Comparison of ENCODE assay signal across 11 mouse cellular contexts in the genomic region with DNA sequence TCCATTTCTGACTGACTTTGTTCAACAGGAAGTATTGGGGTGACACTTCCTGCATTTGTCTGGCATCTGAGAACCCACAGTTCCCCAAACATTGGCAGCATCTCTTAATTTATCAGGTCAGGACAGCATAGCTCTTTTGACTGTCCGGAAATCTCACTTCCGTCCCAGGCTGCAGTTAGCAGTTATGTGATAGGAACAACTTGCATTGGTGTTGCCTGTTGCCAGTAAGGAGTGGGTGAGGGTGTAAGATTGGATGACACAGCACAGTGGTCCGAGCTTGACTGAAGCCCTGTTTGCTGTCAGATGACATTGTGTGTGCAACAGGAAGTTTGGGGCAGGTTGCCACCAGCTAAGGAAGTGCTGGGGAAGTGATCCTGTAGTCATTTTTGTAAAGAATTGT. TPM values are rescaled to one million over a fixed set of nuclear protein-coding genes. Genes with fewer than 3 reads are reported as not detected.
DNase-seq lines count a peak whose midpoint lies in the region; ATAC-seq lines count a peak whose summit lies in the region.
"Had no signal": no experiment of that assay in that cellular context is flagged by ENCODE, and none has a peak within 500 bp of the region (broad histone marks: within the 10 kb centered on the region; RNA-seq: fewer than 3 reads in every experiment).

No protein-coding gene starts in this region.

- no peak overlapping the region for H3K9ac ChIP-seq in kidney, embryonic 15.5 days
- no peak overlapping the region for H3K9ac ChIP-seq in midbrain, embryonic 15.5 days
- H3K9ac ChIP-seq: heart, embryonic 13.5 days had no signal

- no peak overlapping the region for H3K4me3 ChIP-seq in kidney, embryonic 15.5 days (replicated peaks)
- no peak overlapping the region for H3K4me3 ChIP-seq in midbrain, embryonic 15.5 days
- H3K4me3 ChIP-seq: forebrain, embryonic 10.5 days; heart, embryonic 13.5 days had no signal

- H3K27ac ChIP-seq in kidney, embryonic 15.5 days = no peak overlapping the region
- no peak overlapping the region for H3K27ac ChIP-seq in midbrain, embryonic 15.5 days
- H3K27ac ChIP-seq: forebrain, embryonic 10.5 days; heart, embryonic 13.5 days had no signal

- no peaks in the 10 kb centered on the region for H3K27me3 ChIP-seq in kidney, embryonic 15.5 days
- H3K27me3 ChIP-seq in midbrain, embryonic 15.5 days (replicated peaks) = no peaks in the 10 kb centered on the region

- peak; percentile 14 for DNase-seq in kidney, postnatal 14 days
- peak; percentile 47 for DNase-seq in c-Kit-positive CD71-negative TER-119-negative erythroid progenitor cells, embryonic 14.5 days (ENCODE audit: low read depth)
- DNase-seq in lung, postnatal 25 days (ENCODE audit: low spot score) = peak; percentile 65
- peak; percentile 52 for DNase-seq in thymus, postnatal 0 days (ENCODE audit: low spot score)
- no peak for DNase-seq in embryo, embryonic 11 days
- DNase-seq in adrenal gland, adult 2 months = no peak
- DNase-seq: cerebellum, postnatal 25 days had no signal

- H3K4me1 ChIP-seq in kidney, embryonic 15.5 days = no peaks in the 10 kb centered on the region
- H3K4me1 ChIP-seq in midbrain, embryonic 15.5 days = no peaks in the 10 kb centered on the region
- H3K4me1 ChIP-seq: forebrain, embryonic 10.5 days; heart, embryonic 13.5 days had no signal

- no peaks in the 10 kb centered on the region for H3K9me3 ChIP-seq in kidney, embryonic 15.5 days (replicated peaks)
- H3K9me3 ChIP-seq in midbrain, embryonic 15.5 days = no peaks in the 10 kb centered on the region
- H3K9me3 ChIP-seq: forebrain, embryonic 10.5 days; heart, embryonic 13.5 days had no signal

- no peak overlapping the region for H3K4me2 ChIP-seq in kidney, embryonic 15.5 days
- no peak overlapping the region for H3K4me2 ChIP-seq in midbrain, embryonic 15.5 days
- H3K4me2 ChIP-seq: heart, embryonic 13.5 days had no signal

- ATAC-seq in kidney, embryonic 15.5 days (replicated peaks; ENCODE audit: low FRiP score) = no peak
- ATAC-seq in midbrain, embryonic 15.5 days (replicated peaks) = no peak

- H3K36me3 ChIP-seq in kidney, embryonic 15.5 days = no peaks in the 10 kb centered on the region
- no peaks in the 10 kb centered on the region for H3K36me3 ChIP-seq in midbrain, embryonic 15.5 days (replicated peaks)
- H3K36me3 ChIP-seq: forebrain, embryonic 10.5 days; heart, embryonic 13.5 days had no signal

- 69% methylated on average over 3 of the region's 3 CpGs for WGBS in kidney, embryonic 15.5 days
- 87% methylated on average over 3 of the region's 3 CpGs for WGBS in midbrain, embryonic 15.5 days

RNA-seq across cellular contexts. Expression of gene Rubcnl, which starts 18.4 kb away (rescaled TPM):
- polyA plus RNA-seq in kidney, embryonic 15.5 days (2015; fragmentation: Nextera tagmentation; extraction: Ambion mirVana) = 0.39 and 0.73 TPM in 2 replicates
- polyA plus RNA-seq in thymus, postnatal 0 days (2015; fragmentation: Nextera tagmentation; extraction: Ambion mirVana) = 1.5 TPM in 2 replicates
- 0.06 and 0.24 TPM in 2 replicates for polyA plus RNA-seq in midbrain, embryonic 15.5 days (2015; fragmentation: Nextera tagmentation; extraction: Ambion mirVana)
- 1 to 10 TPM in 1 of 2 experiments, under 1 TPM in 1; 0.32 to 4.1 TPM for total RNA-seq in adrenal gland, adult 2 months (2021)
- polyA plus RNA-seq in adrenal gland, adult 2 months (2012; rRNA removed) = 0.12 and 0.91 TPM in 2 replicates

Comparison
In these comparisons a context has a peak if more than half of its experiments do, and no peak if none do; other contexts are left out.
1. DNase-seq: peak in kidney, postnatal 14 days (single experiment), c-Kit-positive CD71-negative TER-119-negative erythroid progenitor cells, embryonic 14.5 days (single experiment), lung, postnatal 25 days (single experiment) and thymus, postnatal 0 days (single experiment); none in embryo, embryonic 11 days (single experiment) and adrenal gland, adult 2 months (single experiment).